Mouse (Mus musculus): Measurements from ENCODE around the gene Spesp1.

Gene Spesp1

DNA sequence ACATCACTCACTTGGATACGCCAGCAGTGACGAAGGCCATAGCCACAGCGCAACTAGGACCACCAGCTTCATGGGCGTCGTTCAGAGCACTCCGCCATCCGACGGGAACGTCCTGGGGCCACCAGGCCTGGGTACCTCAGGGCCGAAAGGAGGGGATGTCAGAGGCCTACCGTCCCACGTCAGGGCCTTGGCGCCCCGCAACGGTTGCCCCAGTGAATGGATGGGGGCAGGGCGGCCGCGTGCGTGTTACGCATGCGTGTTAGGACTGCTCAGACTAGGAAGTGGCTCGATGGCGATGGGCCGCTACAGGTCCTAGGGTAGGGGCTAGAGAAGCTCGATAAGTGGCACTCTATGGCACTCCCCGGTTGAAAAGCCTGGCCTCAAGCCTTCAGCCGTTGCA lies at the start of gene Spesp1:
Gene Spesp1, minus strand, starts transcription at position 218 of the 400 bp plus-strand sequence.
- no peak for DNase-seq (ENCODE audit: low spot score)

DNA sequence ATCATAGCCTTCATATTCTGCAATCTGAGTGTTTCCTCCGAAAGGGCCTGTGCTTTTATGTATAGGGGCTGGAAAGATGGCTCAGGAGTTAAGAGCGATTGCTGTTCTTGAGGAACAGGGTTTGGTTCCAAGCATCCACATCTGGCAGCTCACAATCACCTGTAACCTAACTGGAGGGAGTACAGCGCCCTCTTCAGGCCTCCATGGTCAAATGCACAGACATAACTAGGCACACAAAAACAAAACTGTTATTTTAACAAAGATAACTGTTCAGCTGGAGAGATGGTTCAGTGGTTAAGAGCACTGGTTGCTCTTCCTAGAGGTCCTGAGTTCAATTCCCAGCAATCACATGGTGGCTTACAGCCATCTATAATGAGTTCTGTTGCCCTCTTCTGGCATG lies 44.0 kb upstream of the Spesp1 start:
- no peak for DNase-seq (ENCODE audit: low spot score)

DNA sequence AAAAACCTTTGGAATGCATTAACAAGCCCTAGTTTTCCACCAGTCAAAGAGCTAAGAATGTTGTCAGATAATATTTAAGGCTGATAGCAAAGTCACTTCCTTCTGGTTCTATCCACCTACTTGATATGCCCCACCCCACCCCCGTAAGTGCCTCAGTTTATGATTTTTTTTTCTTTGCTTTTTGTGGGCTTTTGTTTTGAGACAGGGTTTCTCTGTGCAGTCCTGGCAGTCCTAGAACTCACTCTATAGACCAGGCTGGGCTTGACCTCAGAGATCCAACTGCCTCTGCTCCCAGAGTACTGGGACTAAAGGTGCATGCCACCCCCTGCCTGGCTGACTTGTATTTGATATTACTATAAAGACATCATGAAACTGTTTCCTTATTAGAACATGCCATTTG lies 41.8 kb upstream of the Spesp1 start:
- DNase-seq (ENCODE audit: low spot score) = no peak

DNA sequence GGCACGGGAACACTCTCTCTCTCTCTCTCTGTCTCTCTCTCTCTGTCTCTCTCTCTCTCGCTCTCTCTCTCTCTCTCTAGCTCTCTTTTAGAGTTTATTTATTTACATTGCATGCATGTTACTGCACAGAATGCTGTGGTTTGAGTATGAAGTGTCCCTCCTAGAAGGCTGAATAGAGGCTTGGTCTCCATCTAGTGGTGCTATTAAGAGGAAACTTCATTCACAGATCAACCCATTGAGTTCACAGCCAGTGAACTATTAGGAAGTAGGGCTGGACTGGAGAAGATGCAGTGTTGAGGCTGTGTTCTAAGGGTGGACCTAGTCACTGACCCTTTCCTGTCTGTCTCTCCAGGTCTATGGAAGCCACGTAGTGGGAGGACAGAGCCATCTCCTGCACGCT lies 36.7 kb upstream of the Spesp1 start:
- no peak for DNase-seq (ENCODE audit: low spot score)

DNA sequence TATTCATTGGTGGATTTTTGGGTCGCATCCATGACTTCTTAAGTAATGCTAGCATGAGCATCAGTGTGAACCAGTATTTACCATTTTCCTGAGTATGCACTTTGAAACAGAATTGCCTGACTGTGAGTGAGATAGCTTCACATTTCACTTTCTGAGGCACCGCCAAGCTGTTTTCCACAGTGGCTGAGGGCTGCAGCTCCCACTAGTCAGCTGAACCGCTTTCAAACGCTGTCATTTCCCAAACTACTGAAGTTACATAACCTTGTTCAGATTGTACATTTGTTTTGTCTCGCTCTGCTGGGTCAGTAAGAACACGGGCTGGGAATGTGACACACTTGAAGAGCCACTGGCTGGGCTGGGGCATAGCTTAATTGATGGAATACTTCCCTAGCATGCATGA lies 33.5 kb upstream of the Spesp1 start:
- peak; percentile 31 for DNase-seq (ENCODE audit: low spot score)

DNA sequence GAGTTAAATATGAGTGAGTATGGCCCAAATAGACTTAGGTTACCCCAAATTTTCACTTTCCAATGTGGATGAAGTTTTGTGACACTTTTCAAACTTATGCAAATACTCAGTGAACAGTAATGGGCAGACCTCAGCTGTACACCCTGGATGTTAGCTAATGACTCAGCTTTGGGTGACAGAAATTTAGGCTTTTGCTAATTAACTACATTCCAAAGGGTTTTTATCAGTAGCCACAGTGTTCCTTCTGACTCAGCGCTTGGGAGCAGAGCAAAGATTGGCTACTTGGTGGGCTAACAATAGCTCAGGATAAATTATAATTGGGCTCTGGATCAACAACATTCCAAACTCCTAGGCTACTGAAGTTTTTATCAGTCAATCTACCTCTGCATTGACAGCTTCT lies 14.9 kb upstream of the Spesp1 start:
- DNase-seq (ENCODE audit: low spot score) = no peak

DNA sequence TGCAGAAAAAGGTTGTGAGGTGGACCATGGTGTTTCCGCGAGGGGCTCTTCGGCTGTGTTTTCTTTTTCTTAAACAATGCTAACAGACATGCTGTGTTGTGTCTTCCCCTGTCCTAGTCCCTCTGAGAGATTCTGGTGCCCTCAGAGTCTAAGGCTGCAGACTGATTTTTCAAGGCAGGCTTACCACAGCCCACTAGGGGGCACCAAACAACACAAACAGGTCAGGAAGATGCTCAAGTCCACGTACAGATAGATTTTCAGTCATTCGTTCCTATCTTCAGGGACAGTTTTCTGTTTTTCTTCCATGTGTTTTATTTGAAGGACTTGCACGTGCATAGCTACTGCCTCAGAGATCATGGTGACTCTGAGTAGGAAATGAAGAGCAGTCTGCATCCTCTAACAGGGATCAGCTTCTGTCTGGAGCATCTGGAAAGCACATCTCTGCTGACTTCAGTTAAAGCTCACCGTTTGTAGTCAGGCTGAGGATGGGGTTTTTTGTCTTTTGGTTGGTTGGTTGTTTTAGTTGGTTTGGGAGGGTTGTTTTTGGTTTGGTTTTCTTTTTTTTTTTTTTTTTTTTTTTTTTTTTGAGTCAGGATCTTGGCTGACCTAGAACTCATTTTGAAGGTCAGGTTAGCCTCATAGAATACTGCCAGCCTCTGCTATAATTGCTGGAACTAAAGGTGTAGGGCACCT lies 13.1 kb upstream of the Spesp1 start:
- DNase-seq (ENCODE audit: low spot score) = peak; percentile 84

DNA sequence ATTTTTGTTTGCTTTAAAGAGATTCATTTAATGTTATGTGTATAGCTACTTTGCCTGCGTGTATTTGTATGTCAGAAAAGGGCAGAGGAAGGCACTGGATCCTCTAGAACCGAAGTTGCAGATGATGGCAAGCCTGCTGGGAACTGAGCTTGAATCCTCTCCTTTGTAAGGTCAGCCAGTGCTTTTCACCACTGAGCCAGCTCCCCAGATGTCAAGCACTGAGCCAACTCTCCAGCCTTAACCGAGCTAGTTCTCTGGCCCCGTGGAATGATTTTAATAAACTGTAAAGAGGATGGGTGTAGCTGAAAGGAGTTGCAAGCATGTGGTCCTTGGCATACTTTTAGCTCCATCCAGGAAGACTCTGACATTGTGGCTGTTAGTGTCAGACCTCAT lies 5.6 kb upstream of the Spesp1 start:
- DNase-seq (ENCODE audit: low spot score) = peak; percentile 31

DNA sequence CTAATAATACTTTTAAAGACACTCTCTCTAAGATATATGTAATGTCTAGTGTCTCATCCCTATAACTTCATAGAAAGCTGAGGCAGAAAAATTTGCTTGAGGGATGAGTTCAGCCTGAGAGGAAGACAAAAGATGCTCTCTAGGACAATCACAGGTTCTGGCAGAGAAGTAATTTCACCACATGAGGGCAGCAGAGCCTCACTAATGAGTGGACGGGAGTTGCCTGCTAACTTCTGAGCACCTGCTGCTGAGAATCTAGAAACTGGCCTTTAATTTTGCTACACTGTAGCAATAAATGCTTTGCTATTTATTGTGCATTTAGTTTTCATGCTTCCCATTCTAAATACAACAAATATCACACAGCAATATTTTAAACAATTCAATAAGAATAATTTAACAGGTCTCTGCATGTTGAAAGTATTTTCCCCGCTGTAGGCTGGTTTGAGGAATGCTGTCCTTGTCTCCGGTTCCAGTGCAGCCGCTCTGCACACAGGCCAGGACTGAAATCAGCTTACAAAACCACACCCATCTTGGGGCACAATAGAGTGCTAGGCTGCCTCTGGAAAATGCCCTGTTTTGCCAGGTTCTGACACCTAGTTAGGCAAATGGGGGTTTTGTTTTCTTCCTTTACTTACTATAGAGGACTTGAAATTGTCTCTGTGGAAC lies 5.1 kb upstream of the Spesp1 start:
- peak; percentile 79 for DNase-seq (ENCODE audit: low spot score)

DNA sequence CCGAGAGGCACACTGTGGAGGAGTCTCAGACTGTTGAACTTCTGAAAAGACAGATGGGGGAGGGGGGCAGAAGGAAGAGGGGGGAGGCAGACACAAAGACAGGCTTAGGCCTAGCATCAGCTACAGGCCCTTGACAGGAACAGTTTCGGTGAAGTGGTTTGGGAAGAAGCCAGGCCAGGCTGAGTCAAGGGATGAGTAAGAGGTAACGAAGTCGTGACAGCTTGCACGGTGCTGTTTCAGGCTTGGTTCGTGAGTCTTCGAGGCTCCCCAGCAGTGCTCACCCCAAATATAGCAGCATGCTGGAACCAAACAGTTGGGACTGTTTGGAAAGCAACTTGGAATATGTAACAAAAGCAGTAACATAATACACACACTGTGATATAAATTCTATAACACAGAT lies 2.3 kb upstream of the Spesp1 start:
- no peak for DNase-seq (ENCODE audit: low spot score)

DNA sequence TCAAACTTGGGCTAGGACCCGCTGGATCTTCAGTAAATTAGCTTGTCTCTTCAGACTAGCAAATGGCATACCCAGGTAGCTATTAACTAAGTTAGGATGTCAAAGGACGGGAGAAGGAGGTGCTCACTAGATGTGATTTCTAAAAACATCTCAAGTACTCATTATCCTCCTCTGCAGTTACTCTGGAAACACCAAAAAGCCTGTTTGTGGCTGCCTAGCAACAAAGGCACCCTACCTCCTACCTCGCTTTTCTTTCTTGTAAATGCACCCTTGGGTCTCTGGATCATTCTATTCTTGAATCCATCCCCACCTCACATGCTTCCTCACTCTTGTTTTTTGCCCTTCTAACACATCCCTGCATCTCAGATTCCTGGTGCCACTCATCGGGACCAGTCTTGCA lies 5.1 kb downstream of the Spesp1 start:
- no peak for DNase-seq (ENCODE audit: low spot score)

DNA sequence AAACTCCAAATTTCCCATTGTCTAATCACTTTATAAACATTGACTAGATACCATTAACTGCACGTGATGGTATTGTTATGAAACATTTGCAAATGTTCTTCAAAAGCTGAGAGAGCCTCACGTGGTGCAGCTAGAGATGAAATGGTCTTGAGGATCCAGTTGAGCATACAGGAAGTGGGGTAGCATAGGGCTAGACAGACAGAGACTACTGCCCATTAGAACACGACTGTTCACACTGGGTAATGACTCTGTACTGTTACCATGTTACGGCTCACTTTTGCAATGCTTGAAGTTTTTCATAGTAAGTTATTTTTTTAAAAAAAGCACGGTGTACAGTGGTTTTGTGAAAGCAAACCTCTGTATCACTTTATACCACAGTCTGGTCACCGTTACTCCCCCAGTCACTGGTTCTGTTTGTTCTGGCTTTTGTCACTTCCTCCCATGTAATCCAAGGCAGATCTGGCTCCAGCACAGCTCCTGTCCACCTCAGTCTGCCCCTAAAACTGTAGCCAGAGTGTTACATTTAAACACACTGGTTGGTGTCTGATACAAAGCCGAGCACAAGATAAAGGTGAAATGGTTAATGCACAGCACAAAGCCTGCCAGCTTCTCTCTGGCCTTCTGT lies 11.1 kb downstream of the Spesp1 start:
- DNase-seq (ENCODE audit: low spot score) = no peak

DNA sequence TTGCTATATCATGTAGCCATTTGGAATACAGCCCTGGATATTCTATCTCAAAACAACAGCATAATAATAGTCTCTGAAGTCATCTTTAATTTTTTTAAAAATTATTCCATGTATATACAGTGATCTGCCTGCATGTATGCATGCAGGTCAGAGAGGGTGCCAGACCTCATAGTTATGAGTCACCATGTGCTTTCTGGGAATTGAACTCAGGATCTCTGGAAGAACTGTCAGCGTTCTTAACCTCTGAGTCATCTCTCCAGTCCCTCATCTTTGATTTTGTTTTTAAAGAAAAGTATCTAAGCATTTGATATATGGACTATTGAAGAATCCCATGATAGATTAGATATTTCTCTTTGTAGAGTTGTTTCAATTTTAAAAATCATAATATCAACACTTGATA lies 12.8 kb downstream of the Spesp1 start:
- DNase-seq (ENCODE audit: low spot score) = no peak

DNA sequence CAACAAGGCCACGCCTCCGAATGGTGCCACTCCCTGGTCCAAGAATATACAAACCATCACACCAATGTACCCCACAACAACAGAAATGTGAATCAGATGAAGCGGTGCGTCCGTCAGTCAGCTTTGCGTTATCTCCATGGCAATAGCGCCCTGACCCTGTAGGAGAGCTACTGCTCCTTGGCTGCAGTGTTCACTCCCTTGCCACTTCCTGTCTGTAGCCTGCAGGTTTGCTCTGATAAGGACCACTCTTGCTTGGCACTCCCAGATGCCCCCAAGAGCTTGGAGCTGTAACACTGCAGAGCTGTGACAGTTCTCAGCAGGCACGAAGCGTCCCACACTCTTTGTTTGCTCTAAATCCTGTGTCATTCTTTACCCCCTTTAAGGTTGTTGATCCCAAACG lies 16.7 kb downstream of the Spesp1 start:
- DNase-seq (ENCODE audit: low spot score) = no peak

DNA sequence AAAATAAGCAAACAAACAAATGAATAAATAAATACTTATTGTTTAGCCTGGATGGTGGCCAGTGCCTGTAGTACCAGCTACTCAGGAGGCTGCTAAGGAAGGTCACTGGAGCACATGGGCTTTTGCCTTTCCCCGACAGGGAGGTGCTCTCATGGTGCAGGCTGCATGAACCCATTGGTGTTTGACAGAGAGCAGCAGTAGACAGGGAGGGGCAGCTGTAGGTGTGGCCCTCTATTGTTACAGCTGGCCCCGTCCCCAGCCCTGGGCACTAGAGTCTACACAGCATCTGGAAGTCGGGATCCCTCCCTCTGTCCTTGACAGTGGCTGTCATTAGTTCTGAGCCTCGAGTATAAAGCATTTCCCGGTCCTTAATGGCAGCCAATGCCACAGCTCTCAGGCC lies 18.4 kb downstream of the Spesp1 start:
- no peak for DNase-seq (ENCODE audit: low spot score)

DNA sequence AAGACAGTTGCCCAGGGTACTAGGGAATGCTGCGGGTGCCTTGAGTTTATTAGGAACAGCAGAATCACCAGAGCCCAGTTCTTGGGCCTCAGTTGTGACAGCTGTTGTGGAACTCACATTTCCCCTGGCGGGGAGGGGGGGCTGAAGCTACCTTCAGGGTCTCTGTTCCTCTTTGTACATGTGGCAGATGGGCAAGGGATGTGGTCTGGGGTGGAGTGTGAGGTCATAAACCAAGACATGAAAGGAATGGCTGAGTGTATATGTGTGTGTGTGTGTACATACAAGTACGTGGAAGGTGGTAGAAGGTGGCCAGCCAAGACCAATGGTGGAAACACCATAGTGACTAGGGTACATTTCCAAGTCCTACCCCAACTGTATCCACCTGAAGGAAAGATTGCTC lies 20.6 kb downstream of the Spesp1 start:
- no peak for DNase-seq (ENCODE audit: low spot score)

DNA sequence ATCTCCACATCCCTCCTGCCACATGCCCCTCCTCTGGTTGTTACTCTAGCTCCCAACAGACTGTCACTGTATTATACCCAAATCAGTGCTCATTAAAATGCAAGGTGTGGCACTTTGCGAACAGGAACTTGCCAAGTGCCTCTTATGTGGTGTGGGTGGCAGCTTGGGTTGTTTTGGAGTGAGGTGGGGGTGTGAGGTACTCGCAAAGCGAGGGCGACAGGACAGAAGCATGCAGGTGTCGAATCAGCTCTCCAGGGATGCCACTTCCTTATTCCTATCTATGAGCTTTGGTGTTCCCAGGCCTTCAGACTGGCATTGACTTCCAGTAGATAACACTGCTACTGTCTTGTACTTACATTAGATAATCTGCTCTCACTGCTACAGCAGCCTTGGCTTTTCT lies 21.0 kb downstream of the Spesp1 start:
- peak; percentile 23 for DNase-seq (ENCODE audit: low spot score)

DNA sequence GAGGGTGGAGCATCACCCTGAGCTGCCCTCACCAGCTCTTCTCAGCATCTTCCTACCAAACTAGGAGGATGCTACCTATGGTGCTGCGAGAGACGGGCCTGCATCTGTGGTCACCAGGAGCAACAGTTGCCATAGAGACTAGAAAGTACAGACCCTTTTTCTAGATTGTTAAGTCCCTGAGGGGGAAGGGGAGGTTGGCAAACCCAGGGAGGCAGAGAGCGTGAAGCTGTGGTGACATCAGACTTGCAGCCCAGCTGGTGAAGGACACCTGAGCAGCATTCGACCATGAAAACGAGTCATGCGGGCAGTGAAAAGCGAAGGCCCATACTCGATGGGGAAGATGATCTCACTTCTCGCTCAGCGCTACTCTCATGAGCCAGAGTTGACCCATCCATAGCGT lies 24.0 kb downstream of the Spesp1 start:
- no peak for DNase-seq (ENCODE audit: low spot score)

DNA sequence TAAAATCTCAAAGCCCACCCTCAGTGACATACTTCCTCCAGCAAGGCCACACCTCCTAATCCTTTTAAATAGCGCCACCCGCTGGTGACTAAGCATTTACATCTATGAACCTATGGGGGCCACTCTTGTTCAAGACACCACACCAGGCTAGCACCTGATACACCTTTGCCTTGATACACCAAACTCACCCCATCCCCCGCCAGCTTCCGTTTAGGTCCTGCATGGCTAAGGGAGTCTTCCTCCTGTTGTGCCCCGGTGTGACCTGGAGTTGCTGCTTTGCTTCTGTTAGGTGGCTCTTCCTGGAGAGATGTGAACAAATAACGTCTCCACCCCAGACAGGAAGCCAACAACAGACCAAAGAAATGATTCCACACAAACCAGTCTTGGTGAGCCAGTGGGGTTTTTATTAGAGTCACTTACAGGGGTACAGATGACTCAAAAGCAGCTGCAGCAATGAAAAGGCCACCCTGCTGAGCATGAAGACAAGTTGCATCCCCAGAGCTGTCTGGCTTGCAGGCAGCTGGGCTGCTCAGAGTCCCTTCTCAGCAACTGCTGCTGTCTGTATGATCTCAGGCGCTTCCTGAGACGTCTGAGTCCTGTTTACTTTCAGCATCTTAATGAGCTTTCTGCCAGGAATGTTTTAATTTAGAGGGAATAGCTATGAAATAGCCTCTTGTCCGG lies 26.0 kb downstream of the Spesp1 start:
- DNase-seq (ENCODE audit: low spot score) = no peak

DNA sequence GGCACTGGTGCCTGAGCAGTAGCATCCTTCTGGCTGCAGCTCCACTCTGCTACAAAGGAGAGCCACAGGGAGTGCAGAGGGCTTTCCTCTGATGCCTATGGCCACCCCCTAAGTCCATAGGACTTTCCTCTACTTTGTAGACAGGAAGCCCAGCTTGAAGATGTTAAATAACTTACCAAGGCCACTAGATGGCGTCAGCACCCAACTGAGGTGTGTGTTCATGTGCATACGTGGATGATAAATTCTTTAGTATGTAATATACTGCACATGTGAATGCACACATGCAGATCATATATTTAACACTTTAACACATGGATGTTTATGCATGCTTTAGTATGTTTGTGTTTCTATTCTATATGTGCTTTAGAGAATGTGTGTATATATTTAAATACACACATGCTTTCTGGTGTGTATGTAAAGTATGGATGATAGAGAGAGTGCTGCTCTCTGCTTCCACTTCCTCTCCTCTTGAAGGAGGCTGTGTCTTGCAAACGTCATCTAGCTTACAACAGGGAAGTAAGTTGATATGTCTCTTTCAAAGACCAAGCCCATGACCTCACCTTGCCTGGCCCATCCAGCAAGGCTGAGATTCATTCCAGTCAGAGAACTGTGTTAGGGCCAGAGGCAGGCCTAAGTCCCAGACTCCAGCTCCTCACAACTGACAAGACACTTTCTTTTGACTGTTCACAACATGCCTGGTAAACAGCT lies 28.1 kb downstream of the Spesp1 start:
- no peak for DNase-seq (ENCODE audit: low spot score)

DNA sequence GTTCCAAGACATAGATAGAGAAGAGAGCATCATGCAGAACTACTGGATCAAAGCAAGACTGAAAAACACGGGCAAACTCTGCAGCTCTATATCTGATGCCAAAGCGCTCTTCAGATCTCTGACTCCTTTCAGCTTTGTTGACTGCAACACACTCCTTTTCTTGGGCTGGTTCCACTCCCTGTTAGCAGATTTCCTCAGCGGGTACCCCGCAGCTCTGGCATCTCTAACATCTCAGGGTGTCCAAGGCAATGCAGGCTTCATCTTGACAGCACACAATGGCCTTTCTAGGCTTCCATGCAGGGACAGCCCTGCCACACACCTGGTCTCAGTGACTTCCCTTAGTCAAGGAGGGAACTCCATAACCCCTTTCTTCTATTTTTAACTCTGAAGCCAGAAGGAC lies 31.7 kb downstream of the Spesp1 start:
- DNase-seq (ENCODE audit: low spot score) = no peak

DNA sequence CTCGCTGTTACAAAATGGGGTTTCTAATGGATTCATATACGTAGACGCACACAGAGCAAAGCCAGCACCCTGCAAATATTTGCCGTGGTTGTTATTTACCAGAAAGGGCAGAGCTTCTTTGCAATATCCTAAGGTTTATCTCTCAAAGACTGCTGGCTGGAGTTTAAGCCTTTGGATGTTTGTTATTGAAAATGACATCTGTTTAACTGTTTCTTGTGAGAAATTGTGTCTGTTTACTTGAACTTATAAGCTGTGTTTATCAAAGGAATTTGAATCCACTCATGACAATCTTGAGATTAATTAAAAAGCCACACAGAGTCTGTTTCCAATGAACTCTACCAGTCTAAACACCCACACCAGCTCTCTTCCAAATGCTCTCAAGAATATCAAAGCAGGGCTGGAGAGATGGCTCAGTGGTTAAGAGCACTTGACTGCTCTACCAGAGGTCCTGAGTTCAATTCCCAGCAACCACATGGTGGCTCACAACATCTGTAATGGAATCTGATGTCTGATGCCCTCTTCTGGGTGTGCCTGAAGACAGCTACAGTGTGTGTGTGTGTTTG lies 35.5 kb downstream of the Spesp1 start:
- DNase-seq (ENCODE audit: low spot score) = no peak

All from lung, postnatal 25 days (tissue).